Mouse (Mus musculus) heart, adult 2 months (tissue): ENCODE data around the gene Zfp612.

Experiments
- CTCF ChIP-seq: fragments of 200-600 bp; IDR thresholded peaks from 2 replicates; pipeline ENCODE4 v1.8.1; 2022; ENCODE audit warnings: antibody characterized with exemption, mild to moderate bottlenecking, moderate library complexity
- EP300 ChIP-seq: fragments of 200-500 bp; IDR thresholded peaks from 2 replicates; pipeline ENCODE4 v1.6.1; 2011; ENCODE audit warnings: low read depth, low read length, control low read depth; ENCODE audit not compliant: insufficient read depth
- POLR2A ChIP-seq: fragments of 200-500 bp; IDR thresholded peaks from 2 replicates; pipeline ENCODE4 v1.6.1; 2011; ENCODE audit warnings: mild to moderate bottlenecking, low read depth, low read length, control low read depth; ENCODE audit not compliant: insufficient read depth

DNA sequence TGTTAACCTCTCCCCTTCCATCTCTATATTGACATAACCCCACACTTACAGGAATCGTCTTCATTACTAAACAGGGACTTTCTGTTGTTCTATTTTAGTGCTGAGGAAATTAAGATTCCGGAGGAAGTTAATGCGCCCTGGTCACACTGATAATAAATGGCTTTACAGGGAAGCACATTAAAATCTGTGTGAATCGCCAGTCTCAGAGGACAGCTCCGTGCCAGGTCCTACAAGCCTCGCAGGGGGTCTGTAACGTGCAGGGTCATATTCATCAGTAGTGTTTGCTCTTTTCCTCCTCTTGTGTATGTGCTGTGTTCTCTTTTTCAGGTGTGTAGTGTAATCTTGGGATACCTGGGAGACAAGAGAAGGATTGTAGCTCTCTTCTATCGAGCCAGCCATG lies 21.3 kb upstream of the Zfp612 start:
- TF ChIP-seq CTCF (no peak), EP300 (no peak), POLR2A (no peak)
